Mouse (Mus musculus) cortical plate, adult 2 months (tissue): ENCODE data around the gene Sorbs1. TPM values are rescaled to one million over a fixed set of nuclear protein-coding genes. Genes with fewer than 3 reads are reported as not detected.

ENCODE experiments used
- H3K27ac ChIP-seq: fragments of 200-500 bp; 2 replicates; pipeline ENCODE4 v1.5.1; 2012; ENCODE audit warnings: low read length, control low read depth, inconsistent platforms; ENCODE audit not compliant: insufficient read depth
- H3K4me1 ChIP-seq: fragments of 200-500 bp; 2 replicates; pipeline ENCODE4 v1.6.1; 2011; ENCODE audit warnings: low read length; ENCODE audit not compliant: control insufficient read depth, insufficient read depth
- H3K4me3 ChIP-seq: fragments of 200-500 bp; 2 replicates; pipeline ENCODE4 v1.5.1; 2011; ENCODE audit warnings: mild to moderate bottlenecking, low read length, control low read depth; ENCODE audit not compliant: insufficient read depth
- CTCF ChIP-seq: fragments of 200-500 bp; IDR thresholded peaks from 2 replicates; pipeline ENCODE4 v1.5.1; 2011; ENCODE audit warnings: mild to moderate bottlenecking, control low read depth, low read length; ENCODE audit not compliant: insufficient read depth; ENCODE audit errors: extremely low read depth
- POLR2A ChIP-seq: fragments of 200-500 bp; IDR thresholded peaks from 2 replicates; pipeline ENCODE4 v1.6.1; 2011; ENCODE audit warnings: mild to moderate bottlenecking, low read length, control low read depth; ENCODE audit not compliant: insufficient read depth; ENCODE audit errors: extremely low read depth
- polyA plus RNA-seq: library from polyadenylated mRNA; depleted of rRNA; stranded (reverse); fragments of >200 nt; gene quantifications from 2 replicates; pipeline ENCODE4 v1.2.3, GENCODE M21; 2012

The Sorbs1 gene
- polyA plus RNA-seq, 1 experiment = 81.5 TPM

- H3K27ac ChIP-seq = no peak overlapping the region
- TF ChIP-seq CTCF = no peak
- TF ChIP-seq POLR2A = no peak
- H3K4me1 ChIP-seq = peaks cover 8% of the 10 kb centered on the region; the same call in 1 of the 2 replicates
- H3K4me3 ChIP-seq = no peak overlapping the region
Measured at GRCm38 (mm10) chr19:40506965-40507364, 6.6 kb downstream of the Sorbs1 start.

GRCm38 (mm10) chr19:40504336-40504735 is 9.2 kb downstream of the Sorbs1 start:
- Histone ChIP-seq H3K27ac (no peak overlapping the region), H3K4me3 (no peak overlapping the region), H3K4me1 (peaks cover 4% of the 10 kb centered on the region)
- TF ChIP-seq POLR2A (no peak), CTCF (no peak)

GRCm38 (mm10) chr19:40499940-40500737 is 13.4 kb downstream of the Sorbs1 start:
- no peak overlapping the region for H3K4me3 ChIP-seq
- no peak overlapping the region for H3K27ac ChIP-seq
- no peak for TF ChIP-seq CTCF
- TF ChIP-seq POLR2A = no peak
- H3K4me1 ChIP-seq = peaks cover 6% of the 10 kb centered on the region

GRCm38 (mm10) chr19:40499141-40499540 is 14.4 kb downstream of the Sorbs1 start:
- Histone ChIP-seq H3K4me1 (peaks cover 6% of the 10 kb centered on the region), H3K4me3 (no peak overlapping the region), H3K27ac (no peak overlapping the region)
- TF ChIP-seq POLR2A (no peak), CTCF (no peak)

GRCm38 (mm10) chr19:40498162-40498725 is 15.3 kb downstream of the Sorbs1 start:
- TF ChIP-seq CTCF = no peak
- TF ChIP-seq POLR2A = no peak
- peaks cover 9% of the 10 kb centered on the region for H3K4me1 ChIP-seq
- H3K4me3 ChIP-seq = no peak overlapping the region
- no peak overlapping the region for H3K27ac ChIP-seq

DNA sequence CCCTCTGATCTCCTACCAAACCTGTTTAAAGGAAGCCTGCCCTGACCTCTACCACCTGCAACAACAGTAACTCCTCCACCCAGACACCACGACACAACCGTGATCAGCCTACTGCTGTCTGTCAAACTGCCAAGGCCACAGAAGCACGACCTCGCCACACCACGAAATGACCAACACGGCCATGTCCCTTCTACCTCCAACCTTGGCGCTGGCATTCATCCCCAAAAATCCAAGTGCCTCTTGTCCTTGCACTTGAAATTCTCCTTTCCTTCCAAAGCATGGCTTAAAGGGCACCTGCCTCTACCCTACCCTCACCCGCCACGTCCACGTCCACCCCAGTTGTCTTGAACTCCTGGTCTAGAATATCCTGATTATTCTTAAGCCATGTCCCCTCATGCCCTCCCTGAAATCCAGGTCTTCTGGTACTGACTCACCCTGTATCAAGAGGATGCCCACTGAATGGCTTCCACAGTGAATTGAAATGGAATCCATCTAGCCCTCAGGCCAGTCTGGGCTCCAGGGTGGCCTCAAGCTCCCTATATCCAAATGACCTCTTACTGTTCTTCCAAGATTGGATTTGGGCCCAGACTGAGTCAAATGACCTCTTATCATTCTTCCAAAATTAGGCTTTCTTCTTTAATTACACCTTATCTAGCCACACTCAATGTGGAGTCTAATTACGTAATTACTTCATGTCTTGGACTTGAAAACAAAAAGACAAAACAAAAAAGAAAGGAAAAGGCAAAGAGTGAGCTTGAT is 16.9 kb downstream of the Sorbs1 start:
- Histone ChIP-seq H3K4me3 (no peak overlapping the region), H3K4me1 (peaks cover 10% of the 10 kb centered on the region), H3K27ac (no peak overlapping the region)
- TF ChIP-seq CTCF = no peak

DNA sequence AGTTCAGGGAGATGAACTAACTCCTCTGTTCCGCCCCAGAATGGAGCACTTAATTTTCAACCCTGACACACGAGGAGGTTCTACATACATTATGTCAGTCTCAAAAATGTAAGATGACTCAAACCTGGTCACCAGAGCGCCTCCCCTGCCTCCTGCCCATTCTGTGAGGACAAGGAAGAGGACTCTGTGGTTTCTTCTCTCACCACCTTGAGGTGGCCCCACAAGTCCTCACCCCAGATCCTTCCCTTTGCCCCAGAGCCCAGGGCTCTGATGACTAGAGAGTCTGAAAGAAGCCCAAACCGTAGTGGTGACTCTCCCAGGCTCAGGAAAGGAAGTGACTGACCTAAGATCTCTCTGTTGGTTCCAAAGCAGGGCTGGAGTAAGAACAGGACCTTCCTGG is 17.5 kb downstream of the Sorbs1 start:
- Histone ChIP-seq H3K4me3 (no peak overlapping the region), H3K4me1 (peaks cover 11% of the 10 kb centered on the region), H3K27ac (no peak overlapping the region)
- no peak for TF ChIP-seq CTCF
- TF ChIP-seq POLR2A = no peak

- TF ChIP-seq CTCF = no peak
- no peak for TF ChIP-seq POLR2A
- no peak overlapping the region for H3K27ac ChIP-seq
- peaks cover 17% of the 10 kb centered on the region for H3K4me1 ChIP-seq
- H3K4me3 ChIP-seq = no peak overlapping the region
Measured at GRCm38 (mm10) chr19:40492902-40493301, 20.7 kb downstream of the Sorbs1 start.

DNA sequence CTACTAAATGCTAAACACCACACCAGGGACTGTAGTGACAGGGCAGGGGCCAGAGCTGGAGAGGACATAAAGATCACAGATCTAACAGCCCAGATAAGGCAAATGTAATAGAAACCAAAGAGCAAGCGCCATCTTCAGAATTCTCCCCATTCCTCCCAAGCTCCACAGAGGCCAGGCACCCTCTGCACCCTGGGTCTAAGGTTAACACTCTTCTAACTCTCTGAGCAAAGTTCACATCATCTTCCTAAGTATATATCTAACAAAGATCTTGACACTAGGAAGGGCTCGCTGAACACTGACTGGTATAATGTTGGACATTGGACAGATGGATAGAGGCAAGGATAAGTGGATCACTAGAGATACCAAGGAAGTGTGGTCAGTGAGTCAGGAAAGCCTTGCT is 22.1 kb downstream of the Sorbs1 start:
- H3K4me3 ChIP-seq = no peak overlapping the region
- TF ChIP-seq CTCF (no peak), POLR2A (no peak)
- H3K27ac ChIP-seq = no peak overlapping the region
- H3K4me1 ChIP-seq = peaks cover 23% of the 10 kb centered on the region

DNA sequence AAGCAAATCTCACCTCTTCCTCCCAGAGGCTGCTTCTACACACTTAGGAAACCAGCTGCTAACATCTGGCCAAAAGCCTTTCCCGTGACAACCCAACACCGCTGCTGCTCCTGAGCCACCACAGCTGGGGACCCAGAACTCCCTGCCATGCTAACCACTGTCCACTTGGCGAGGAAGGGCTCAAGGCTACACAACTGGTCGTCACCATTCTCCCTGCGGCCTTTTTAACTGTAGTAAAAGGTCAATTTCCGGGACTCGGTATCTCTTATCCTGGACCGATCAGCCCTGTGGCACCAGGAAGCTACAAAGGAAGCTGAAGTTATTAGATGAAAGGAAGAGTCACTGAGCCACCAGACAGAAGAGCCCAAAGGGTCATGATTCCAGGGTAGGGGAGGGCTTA is 22.8 kb downstream of the Sorbs1 start:
- Histone ChIP-seq H3K27ac (no peak overlapping the region), H3K4me1 (peaks cover 23% of the 10 kb centered on the region), H3K4me3 (no peak overlapping the region)
- TF ChIP-seq CTCF (no peak), POLR2A (no peak)
